Mouse (Mus musculus): ENCODE results near the gene Smim5. TPM values are rescaled to one million over a fixed set of nuclear protein-coding genes. Genes with fewer than 3 reads are reported as not detected.

The Smim5 gene
- polyA plus RNA-seq, 1 experiment: 49.4 TPM

GRCm38 (mm10) chr11:115902831-115903230 lies 3.1 kb downstream of the Smim5 start:
- Histone ChIP-seq H3ac (ENCODE audit: control insufficient read depth, insufficient read length) (no peak overlapping the region), H3K36me3 (ENCODE audit: control insufficient read depth, insufficient read depth) (no peaks in the 10 kb centered on the region), H3K27me3 (ENCODE audit: control insufficient read depth, insufficient read depth, insufficient read length) (no peaks in the 10 kb centered on the region), H3K4me2 (ENCODE audit: low read depth) (peak overlapping the region; percentile 76), H3K79me2 (ENCODE audit: control insufficient read depth, insufficient read depth) (no peaks in the 10 kb centered on the region), H3K4me3 (peak overlapping the region; percentile 29)
- TF ChIP-seq POLR2AphosphoS2 (IDR thresholded peaks at IDR 0.05; ENCODE audit: insufficient read length, low read depth): peak; percentile 27
- TF ChIP-seq TCF12 (IDR thresholded peaks at IDR 0.05; ENCODE audit: insufficient read depth, poor library complexity, severe bottlenecking): no peak
- TF ChIP-seq POLR2A (IDR thresholded peaks at IDR 0.05; ENCODE audit: insufficient read length, low read depth): peak; percentile 15

GRCm38 (mm10) chr11:115903384-115904230 lies 3.8 kb downstream of the Smim5 start:
- peak overlapping the region; percentile 76 for H3K4me2 ChIP-seq (ENCODE audit: low read depth)
- H3K79me2 ChIP-seq (ENCODE audit: control insufficient read depth, insufficient read depth): no peaks in the 10 kb centered on the region
- no peaks in the 10 kb centered on the region for H3K27me3 ChIP-seq (ENCODE audit: control insufficient read depth, insufficient read depth, insufficient read length)
- H3K36me3 ChIP-seq (ENCODE audit: control insufficient read depth, insufficient read depth): no peaks in the 10 kb centered on the region
- TF ChIP-seq POLR2AphosphoS2 (IDR thresholded peaks at IDR 0.05; ENCODE audit: insufficient read length, low read depth) (peak; percentile 65), POLR2A (IDR thresholded peaks at IDR 0.05; ENCODE audit: insufficient read length, low read depth) (no peak), MYOD1 (IDR thresholded peaks at IDR 0.05; ENCODE audit: control insufficient read depth in 1 of 3, insufficient read length in 2 of 3, low read depth in 2 of 3) (peak in 1 of 3 experiments; percentile 36), MYOG (IDR thresholded peaks at IDR 0.05; ENCODE audit: control insufficient read depth in 1 of 3, insufficient read depth in 1 of 3, insufficient read length in 2 of 3, low read depth in 2 of 3) (peak in 1 of 3 experiments; percentile 14)
- H3ac ChIP-seq (ENCODE audit: control insufficient read depth, insufficient read length): no peak overlapping the region
- H3K4me3 ChIP-seq: no peak overlapping the region

- no peaks in the 10 kb centered on the region for H3K79me2 ChIP-seq (ENCODE audit: control insufficient read depth, insufficient read depth)
- H3K4me3 ChIP-seq: no peak overlapping the region
- no peak overlapping the region for H3ac ChIP-seq (ENCODE audit: control insufficient read depth, insufficient read length)
- peak overlapping the region; percentile 15 for H3K4me2 ChIP-seq (ENCODE audit: low read depth)
- no peaks in the 10 kb centered on the region for H3K27me3 ChIP-seq (ENCODE audit: control insufficient read depth, insufficient read depth, insufficient read length)
- no peak for TF ChIP-seq MYOD1 (IDR thresholded peaks at IDR 0.05; ENCODE audit: control insufficient read depth in 1 of 3, insufficient read length in 2 of 3, low read depth in 2 of 3)
- no peak for TF ChIP-seq SRF (IDR thresholded peaks at IDR 0.05; ENCODE audit: control insufficient read depth, insufficient read length, low read depth)
- no peak for TF ChIP-seq CEBPB (IDR thresholded peaks at IDR 0.05; ENCODE audit: insufficient read depth, poor library complexity, severe bottlenecking)
- TF ChIP-seq MAX (IDR thresholded peaks at IDR 0.05; ENCODE audit: low read depth): no peak
- TF ChIP-seq E2F4 (IDR thresholded peaks at IDR 0.05; ENCODE audit: insufficient read depth): no peak
- no peak for TF ChIP-seq TCF12 (IDR thresholded peaks at IDR 0.05; ENCODE audit: insufficient read depth, poor library complexity, severe bottlenecking)
- TF ChIP-seq POLR2AphosphoS2 (IDR thresholded peaks at IDR 0.05; ENCODE audit: insufficient read length, low read depth): no peak
- no peak for TF ChIP-seq MYOG (IDR thresholded peaks at IDR 0.05; ENCODE audit: control insufficient read depth in 1 of 3, insufficient read depth in 1 of 3, insufficient read length in 2 of 3, low read depth in 2 of 3)
- no peak for TF ChIP-seq REST (IDR thresholded peaks at IDR 0.05; ENCODE audit: insufficient read depth, insufficient read length)
- no peak for TF ChIP-seq POLR2A (IDR thresholded peaks at IDR 0.05; ENCODE audit: insufficient read length, low read depth)
- TF ChIP-seq TCF3 (IDR thresholded peaks at IDR 0.05; ENCODE audit: insufficient read length, low read depth): no peak
- no peaks in the 10 kb centered on the region for H3K36me3 ChIP-seq (ENCODE audit: control insufficient read depth, insufficient read depth)
Observed at GRCm38 (mm10) chr11:115904231-115904955, 4.6 kb downstream of the Smim5 start.

DNA sequence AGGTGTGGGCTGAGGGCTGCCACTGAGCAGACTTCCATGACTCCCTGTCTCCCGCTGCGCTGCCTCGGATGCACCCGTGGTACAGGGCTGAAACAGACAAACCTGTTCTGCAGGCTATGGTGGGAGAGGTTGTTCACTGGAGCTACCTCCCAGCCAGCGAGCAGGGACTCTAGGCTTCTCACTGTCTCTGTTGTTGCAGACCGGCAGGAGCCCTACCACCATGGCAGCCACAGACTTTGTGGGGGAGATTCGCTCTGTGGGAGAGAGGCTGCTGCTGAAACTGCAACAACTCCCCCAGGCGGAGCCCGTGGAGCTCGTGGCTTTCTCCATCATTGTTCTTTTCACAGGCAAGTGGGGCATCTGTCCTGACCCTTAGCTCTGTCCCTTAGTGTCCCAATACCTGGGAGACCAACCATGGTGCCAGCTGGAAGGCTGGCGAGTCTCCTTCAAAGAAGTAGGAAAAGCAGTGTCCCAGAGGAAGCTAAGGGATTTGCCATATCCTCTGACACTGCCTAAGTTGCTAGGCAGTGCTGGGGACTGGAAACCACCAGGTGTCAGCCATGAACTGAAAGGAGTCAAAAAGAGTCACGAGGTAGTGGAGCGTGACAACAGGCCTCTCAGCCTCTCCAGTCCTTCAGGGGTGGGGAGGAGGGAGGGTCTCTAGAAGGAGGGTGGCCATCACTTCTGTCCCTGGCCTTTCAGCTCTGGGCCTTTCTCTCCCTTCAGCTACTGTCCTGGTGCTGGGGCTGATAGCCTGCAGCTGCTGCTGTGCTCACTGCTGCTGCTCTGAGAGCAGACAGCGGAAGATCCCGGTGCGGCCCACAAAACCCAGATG lies 5.4 kb downstream of the Smim5 start:
- no peak overlapping the region for H3ac ChIP-seq (ENCODE audit: control insufficient read depth, insufficient read length)
- H3K27me3 ChIP-seq (ENCODE audit: control insufficient read depth, insufficient read depth, insufficient read length): no peaks in the 10 kb centered on the region
- no peak overlapping the region for H3K4me3 ChIP-seq
- no peaks in the 10 kb centered on the region for H3K36me3 ChIP-seq (ENCODE audit: control insufficient read depth, insufficient read depth)
- no peaks in the 10 kb centered on the region for H3K79me2 ChIP-seq (ENCODE audit: control insufficient read depth, insufficient read depth)
- TF ChIP-seq REST (IDR thresholded peaks at IDR 0.05; ENCODE audit: insufficient read depth, insufficient read length) (no peak), POLR2AphosphoS2 (IDR thresholded peaks at IDR 0.05; ENCODE audit: insufficient read length, low read depth) (peak; percentile 55), MYOG (IDR thresholded peaks at IDR 0.05; ENCODE audit: control insufficient read depth in 1 of 3, insufficient read depth in 1 of 3, insufficient read length in 2 of 3, low read depth in 2 of 3) (peak in 1 of 3 experiments; percentile 33), SRF (IDR thresholded peaks at IDR 0.05; ENCODE audit: control insufficient read depth, insufficient read length, low read depth) (no peak), MYOD1 (IDR thresholded peaks at IDR 0.05; ENCODE audit: control insufficient read depth in 1 of 3, insufficient read length in 2 of 3, low read depth in 2 of 3) (no peak)
- H3K4me2 ChIP-seq (ENCODE audit: low read depth): no peak overlapping the region

- Histone ChIP-seq H3K79me2 (ENCODE audit: control insufficient read depth, insufficient read depth) (no peaks in the 10 kb centered on the region), H3K36me3 (ENCODE audit: control insufficient read depth, insufficient read depth) (no peaks in the 10 kb centered on the region), H3K27me3 (ENCODE audit: control insufficient read depth, insufficient read depth, insufficient read length) (no peaks in the 10 kb centered on the region), H3K4me2 (ENCODE audit: low read depth) (no peak overlapping the region), H3ac (ENCODE audit: control insufficient read depth, insufficient read length) (no peak overlapping the region), H3K4me3 (no peak overlapping the region)
- TF ChIP-seq POLR2A (IDR thresholded peaks at IDR 0.05; ENCODE audit: insufficient read length, low read depth): no peak
- no peak for TF ChIP-seq MAX (IDR thresholded peaks at IDR 0.05; ENCODE audit: low read depth)
- no peak for TF ChIP-seq USF1 (IDR thresholded peaks at IDR 0.05; ENCODE audit: low read depth)
- TF ChIP-seq POLR2AphosphoS2 (IDR thresholded peaks at IDR 0.05; ENCODE audit: insufficient read length, low read depth): peak; percentile 9
Observed at GRCm38 (mm10) chr11:115906116-115906515, 6.3 kb downstream of the Smim5 start.
